Mouse (Mus musculus) lung, embryonic 14.5 days (tissue): ENCODE data around the gene AC131692.1. TPM values are rescaled to one million over a fixed set of nuclear protein-coding genes. Genes with fewer than 3 reads are reported as not detected.

Experiments
- ATAC-seq: fragments of 200-750 bp; cut with Nextera tagmentation; 2 replicates; pipeline ENCODE4 v1.8.0; 2017; ENCODE audit warnings: mild to moderate bottlenecking, moderate TSS enrichment, moderate library complexity; ENCODE audit not compliant: insufficient read depth
- DNase-seq: peaks from one replicate; pipeline ENCODE4 v3.0.0-alpha.2; 2015
- H3K27ac ChIP-seq: fragments of 300-500 bp; sonication (generic); 2 replicates; pipeline ENCODE4 v1.5.1; 2014; ENCODE audit warnings: low read depth, mild to moderate bottlenecking, moderate library complexity
- H3K27me3 ChIP-seq: fragments of 300-500 bp; sonication (generic); 2 replicates; pipeline ENCODE4 v1.6.1; 2014; ENCODE audit warnings: low read length, control low read depth; ENCODE audit not compliant: insufficient read depth
- H3K36me3 ChIP-seq: fragments of 300-500 bp; sonication (generic); 2 replicates; pipeline ENCODE4 v1.6.1; 2014; ENCODE audit warnings: control low read depth; ENCODE audit not compliant: insufficient read depth
- H3K4me1 ChIP-seq: fragments of 300-500 bp; sonication (generic); 2 replicates; pipeline ENCODE4 v1.6.1; 2014; ENCODE audit warnings: antibody characterized with exemption, control low read depth; ENCODE audit not compliant: insufficient read depth
- H3K4me2 ChIP-seq: fragments of 300-500 bp; sonication (generic); 2 replicates; pipeline ENCODE4 v1.6.1; 2014; ENCODE audit warnings: mild to moderate bottlenecking
- H3K4me3 ChIP-seq: fragments of 300-500 bp; sonication (generic); 2 replicates; pipeline ENCODE4 v1.5.1; 2014; ENCODE audit warnings: low read depth, low read length
- H3K9ac ChIP-seq: fragments of 300-500 bp; sonication (generic); 2 replicates; pipeline ENCODE4 v1.6.1; 2014
- H3K9me3 ChIP-seq: fragments of 300-500 bp; sonication (generic); 2 replicates; pipeline ENCODE4 v1.6.1; 2016; ENCODE audit warnings: low read depth, low read length, control low read depth
- CTCF ChIP-seq: IDR thresholded peaks from 2 replicates; pipeline ENCODE4 v1.5.1; 2016; ENCODE audit warnings: antibody characterized with exemption, low read depth
- WGBS: fragments of 180-500 bp; shearing (Covaris S2); extraction: QIAGEN DNeasy Blood & Tissue Kit; methylation state at CpG from one replicate; pipeline ENCODE4 v1.1.7; 2014; 5-methylcytosine and 5-hydroxymethylcytosine counted together
- polyA plus RNA-seq: library from polyadenylated mRNA; unstranded; fragments of >200 nt; fragmentation: Nextera tagmentation; extraction: Ambion mirVana; gene quantifications from 2 replicates; pipeline ENCODE4 v1.2.1, GENCODE M21; 2014

The AC131692.1 gene
- 0.68 TPM in 1 of 2 replicates, not detected in the other for polyA plus RNA-seq

DNA sequence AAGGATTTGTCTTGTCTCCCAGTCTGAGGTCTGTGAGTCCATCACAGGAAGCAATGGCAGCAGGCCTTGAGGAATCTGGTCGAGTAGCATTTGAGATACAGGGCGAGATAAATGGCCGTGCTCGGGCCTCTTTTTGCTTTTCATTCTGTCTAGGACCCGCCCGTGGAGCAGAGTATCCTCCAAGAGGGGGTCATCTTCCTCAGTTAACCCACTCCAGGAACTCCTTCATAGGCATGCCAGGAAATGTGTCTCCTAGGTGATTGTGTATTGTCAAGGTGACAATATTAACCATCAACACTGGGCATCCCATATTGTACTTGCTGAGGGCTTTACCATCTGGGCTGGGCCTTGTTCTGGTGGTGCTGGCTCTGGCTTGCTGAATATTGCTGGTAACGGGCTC is at the start of gene AC131692.1:
AC131692.1 (plus strand) TSS at position 301 of the 400 bp plus-strand sequence.
- Histone ChIP-seq H3K9ac (no peak within 1 kb of the TSS; the same call in 1 of the 2 replicates), H3K4me2 (no peak within 1 kb of the TSS), H3K36me3 (peaks cover 70% of the 10 kb centered on the region), H3K27me3 (no peaks in the 10 kb centered on the region), H3K9me3 (no peaks in the 10 kb centered on the region), H3K27ac (no peak within 1 kb of the TSS), H3K4me3 (no peak within 1 kb of the TSS), H3K4me1 (no peaks in the 10 kb centered on the region)
- no peak for TF ChIP-seq CTCF
- DNase-seq (no peak), ATAC-seq (no peak)
- WGBS = 85% methylated on average over 7 of the region's 7 CpGs

- peak; percentile 29; the same call in 1 of the 2 replicates for ATAC-seq
- Histone ChIP-seq H3K9me3 (no peaks in the 10 kb centered on the region), H3K9ac (peak overlapping the region; percentile 92), H3K4me2 (peak overlapping the region; percentile 78), H3K27me3 (no peaks in the 10 kb centered on the region), H3K36me3 (peaks cover 28% of the 10 kb centered on the region), H3K4me3 (peak overlapping the region; percentile 94), H3K27ac (peak overlapping the region; percentile 99), H3K4me1 (peaks cover 6% of the 10 kb centered on the region; the same call in 1 of the 2 replicates)
- DNase-seq = peak; percentile 70
- no peak for TF ChIP-seq CTCF
- 14% methylated on average over 20 of the region's 20 CpGs for WGBS
Observed at GRCm38 (mm10) chr19:6045366-6046293, 48.6 kb upstream of the AC131692.1 start.

GRCm38 (mm10) chr19:6046294-6047153 is 47.7 kb upstream of the AC131692.1 start, which contains the start of gene Syvn1:
Gene Syvn1, plus strand, starts transcription at chr19:6046576.
- Histone ChIP-seq H3K27me3 (no peaks in the 10 kb centered on the region), H3K9ac (peak within 1 kb of the TSS; percentile 92), H3K9me3 (no peaks in the 10 kb centered on the region), H3K27ac (peak within 1 kb of the TSS; percentile 99), H3K4me2 (peak within 1 kb of the TSS; percentile 78), H3K36me3 (peaks cover 37% of the 10 kb centered on the region), H3K4me3 (peak within 1 kb of the TSS; percentile 94), H3K4me1 (peaks cover 6% of the 10 kb centered on the region; the same call in 1 of the 2 replicates)
- under 1% methylated on average over 65 of the region's 65 CpGs for WGBS
- no peak for TF ChIP-seq CTCF
- peak; percentile 91 for ATAC-seq
- peak; percentile 97 for DNase-seq

DNA sequence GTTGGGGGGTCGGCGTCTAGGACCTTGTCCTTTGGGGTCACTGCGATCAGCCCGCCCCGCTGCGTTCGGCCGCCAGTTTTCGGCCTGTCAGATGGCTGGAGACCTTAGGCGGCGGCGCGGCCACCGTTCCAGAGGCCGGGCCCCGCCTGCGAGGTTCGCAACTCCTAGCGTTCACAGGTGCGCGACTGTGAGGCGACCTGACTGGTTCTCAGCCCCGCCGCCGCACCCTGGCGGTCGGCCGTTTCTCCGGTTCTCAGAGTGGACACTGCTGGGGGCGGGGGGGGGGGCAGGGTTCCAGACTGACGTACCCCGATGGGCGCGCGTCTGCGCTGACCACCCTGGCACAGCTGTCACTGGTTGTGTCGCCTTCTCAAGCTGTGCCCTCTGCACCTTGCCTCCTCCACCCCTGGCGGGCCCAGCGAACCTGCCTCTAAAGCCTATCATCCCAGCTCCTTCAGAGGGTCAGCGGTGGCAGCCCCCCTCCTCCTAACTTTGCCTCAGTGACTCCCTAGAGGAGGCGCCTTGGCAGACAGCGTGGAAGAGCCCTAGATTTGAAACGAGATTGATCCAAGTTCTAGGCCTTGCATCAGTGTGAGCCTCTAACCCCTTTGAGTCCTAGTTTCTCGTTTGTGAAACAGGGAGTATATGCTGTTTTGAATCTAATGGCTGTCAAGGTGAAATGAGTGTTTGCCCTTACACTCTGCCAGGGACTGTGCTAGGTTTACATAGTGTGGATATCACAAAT is 46.9 kb upstream of the AC131692.1 start:
- Histone ChIP-seq H3K27me3 (no peaks in the 10 kb centered on the region), H3K9me3 (no peaks in the 10 kb centered on the region), H3K4me3 (peak overlapping the region; percentile 94), H3K4me2 (peak overlapping the region; percentile 78), H3K27ac (peak overlapping the region; percentile 99), H3K4me1 (peaks cover 6% of the 10 kb centered on the region; the same call in 1 of the 2 replicates), H3K36me3 (peaks cover 45% of the 10 kb centered on the region), H3K9ac (peak overlapping the region; percentile 92)
- peak; percentile 7; the same call in 1 of the 2 replicates for TF ChIP-seq CTCF
- ATAC-seq (peak; percentile 11), DNase-seq (no peak)
- WGBS = 1% methylated on average over 44 of the region's 44 CpGs

DNA sequence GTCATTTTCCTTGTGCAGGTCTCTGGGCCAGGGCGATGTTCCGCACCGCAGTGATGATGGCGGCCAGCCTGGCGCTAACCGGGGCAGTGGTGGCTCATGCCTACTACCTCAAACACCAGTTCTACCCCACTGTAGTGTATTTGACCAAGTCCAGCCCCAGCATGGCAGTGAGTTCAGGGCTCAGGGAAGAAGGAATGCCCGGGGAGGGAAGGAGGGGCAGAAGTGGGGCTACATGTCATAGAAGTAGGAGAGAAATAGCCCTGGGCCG is 46.4 kb upstream of the AC131692.1 start:
- Histone ChIP-seq H3K27ac (0 out of 2 replicates have a peak overlapping the region, but pooled peaks have one; percentile 99), H3K4me3 (peak overlapping the region; percentile 94), H3K4me1 (peaks cover 6% of the 10 kb centered on the region; the same call in 1 of the 2 replicates), H3K27me3 (no peaks in the 10 kb centered on the region), H3K9me3 (no peaks in the 10 kb centered on the region), H3K9ac (peak overlapping the region; percentile 92), H3K4me2 (peak overlapping the region; percentile 78), H3K36me3 (peaks cover 50% of the 10 kb centered on the region)
- WGBS = 75% methylated on average over 8 of the region's 8 CpGs
- TF ChIP-seq CTCF = no peak
- no peak for ATAC-seq
- no peak for DNase-seq

GRCm38 (mm10) chr19:6048681-6049410 is 45.4 kb upstream of the AC131692.1 start:
- H3K4me2 ChIP-seq = no peak overlapping the region; the same call in 1 of the 2 replicates
- H3K4me3 ChIP-seq = no peak overlapping the region
- H3K4me1 ChIP-seq = peaks cover 6% of the 10 kb centered on the region; the same call in 1 of the 2 replicates
- H3K9ac ChIP-seq = no peak overlapping the region
- no peak for TF ChIP-seq CTCF
- H3K27me3 ChIP-seq = no peaks in the 10 kb centered on the region
- H3K27ac ChIP-seq = no peak overlapping the region
- ATAC-seq = no peak
- 87% methylated on average over 11 of the region's 11 CpGs for WGBS
- DNase-seq = no peak
- H3K36me3 ChIP-seq = peaks cover 60% of the 10 kb centered on the region
- no peaks in the 10 kb centered on the region for H3K9me3 ChIP-seq
